Mouse (Mus musculus) mature B cell (primary cell): Measurements from ENCODE around the gene Csk.

Source experiments
- in situ Hi-C: fragments of 300-500 bp; cut with MboI; formaldehyde crosslinking; loops from 2 replicates; pipeline ENCODE4 v1.14.3; 2019

Csk gene

DNA sequence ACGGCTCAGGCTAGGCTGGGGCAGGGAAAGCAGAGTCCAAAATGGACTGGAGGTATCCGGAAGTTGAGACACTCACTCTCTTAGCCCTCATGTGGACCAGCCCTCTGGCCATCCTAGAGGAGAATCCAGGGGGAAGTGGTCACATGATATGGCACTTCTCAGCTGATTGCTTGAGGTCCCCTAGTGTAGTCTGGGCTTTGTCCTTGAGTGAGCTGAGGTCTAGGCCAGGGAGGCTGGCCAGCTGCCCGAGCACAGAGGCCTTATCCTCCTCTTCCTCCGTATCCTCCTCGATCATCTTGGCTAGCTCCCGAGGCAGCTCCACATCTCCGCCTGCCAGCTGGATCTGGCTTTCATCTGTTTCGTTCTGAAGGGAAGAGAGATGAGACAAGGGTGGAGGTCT, 51.3 kb downstream of the Csk start:
- in situ Hi-C loops, result no loop called here

GRCm38 (mm10) chr9:57601353-57601706, 52.1 kb downstream of the Csk start:
- in situ Hi-C loops, result no loop called here

GRCm38 (mm10) chr9:57600620-57601352, 52.6 kb downstream of the Csk start:
- in situ Hi-C loops, result no loop called here

- in situ Hi-C loops, result no loop called here
These were observed 54.4 kb downstream of the Csk start for GRCm38 (mm10) chr9:57598851-57599563.

DNA sequence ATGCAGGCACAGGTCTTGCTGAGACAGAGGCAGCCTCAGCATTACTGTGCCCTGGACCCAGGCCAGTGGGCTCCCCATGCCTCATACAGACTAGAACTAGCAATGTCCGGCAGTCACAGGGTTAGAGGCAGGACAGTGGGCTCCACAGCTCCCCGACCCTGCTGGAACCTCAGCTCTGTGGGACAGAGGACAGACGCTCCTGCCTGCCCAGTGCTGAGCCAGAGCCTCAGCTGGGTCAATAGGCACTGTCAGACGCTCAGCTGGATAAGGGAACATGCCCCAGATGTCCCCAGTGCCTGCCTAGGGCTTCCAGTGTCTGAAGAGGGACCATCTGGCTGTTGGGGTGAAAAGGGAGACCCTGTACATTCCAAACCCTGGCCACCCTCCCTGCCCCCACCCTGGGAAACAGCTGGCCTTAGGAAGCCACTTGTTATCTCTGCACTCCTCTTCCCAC, 55.5 kb downstream of the Csk start:
- in situ Hi-C loops, result no loop called here

DNA sequence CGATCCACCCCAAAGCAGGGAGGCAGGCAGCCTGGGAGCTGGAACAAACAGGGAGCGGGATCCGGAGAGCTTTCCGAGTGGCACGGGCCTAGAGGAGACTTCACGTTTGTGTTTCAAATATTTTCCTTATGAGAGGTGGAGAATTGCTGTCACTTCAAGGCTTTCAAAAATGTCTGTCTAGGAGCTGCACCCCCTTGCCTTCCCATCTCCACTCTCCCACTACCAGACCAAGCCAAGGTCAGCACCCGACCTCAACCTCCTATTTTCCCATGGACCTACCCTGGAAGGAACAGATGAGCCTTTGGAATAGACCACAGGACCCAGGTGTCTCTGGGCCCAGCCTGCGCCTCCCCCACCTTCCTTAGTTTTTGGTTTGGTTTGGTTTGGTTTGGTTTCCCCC, 56.2 kb downstream of the Csk start:
- in situ Hi-C loops, result no loop called here

GRCm38 (mm10) chr9:57594174-57594509, 59.3 kb downstream of the Csk start:
- in situ Hi-C loops, result no loop called here

- in situ Hi-C loops, result no loop called here
These were observed 59.8 kb downstream of the Csk start for GRCm38 (mm10) chr9:57593454-57594173.

- in situ Hi-C loops, result no loop called here
These were observed 62.7 kb downstream of the Csk start for GRCm38 (mm10) chr9:57590726-57591125.

- in situ Hi-C loops, result no loop called here
These were observed 64.0 kb downstream of the Csk start, which contains the start of gene Ulk3 for GRCm38 (mm10) chr9:57589224-57590126. Gene Ulk3 (plus strand): TSS chr9:57589452.

- in situ Hi-C loops, result no loop called here
These were observed 68.4 kb downstream of the Csk start for GRCm38 (mm10) chr9:57584991-57585390.

DNA sequence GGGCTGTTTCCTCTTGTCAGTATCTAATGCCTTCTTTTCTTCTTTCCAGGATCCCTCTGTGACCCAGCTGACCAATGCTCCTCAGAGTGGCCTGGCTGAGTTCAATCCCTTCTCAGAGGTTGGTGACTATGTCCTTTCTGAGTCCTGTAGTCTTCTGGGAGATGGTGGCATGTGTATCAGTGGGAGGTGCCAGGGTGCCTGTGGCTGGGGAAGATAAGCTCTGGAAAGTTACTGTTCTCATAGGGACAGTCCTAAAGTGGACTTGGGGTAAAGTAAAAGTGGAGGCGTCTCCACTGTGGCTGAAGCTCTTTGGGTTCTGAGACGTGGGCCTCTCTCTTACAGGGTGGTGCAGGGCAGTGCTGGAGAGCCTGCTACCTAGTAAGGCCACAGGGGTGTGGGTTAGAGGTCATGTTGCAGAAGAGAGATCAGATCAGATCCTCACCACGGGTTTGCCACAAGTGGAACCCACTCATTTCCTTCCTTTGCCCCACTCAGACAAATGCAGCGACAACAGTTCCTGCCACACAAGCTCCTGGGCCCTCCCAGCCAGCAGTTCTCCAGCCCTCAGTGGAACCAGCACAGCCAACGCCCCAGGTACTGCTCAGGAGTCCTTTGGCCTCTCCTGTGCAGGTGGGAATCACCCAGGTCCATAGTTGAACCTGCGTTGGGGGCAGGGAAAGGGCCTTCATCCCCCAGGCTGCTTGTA, 76.1 kb downstream of the Csk start:
- in situ Hi-C loops, result no loop called here
